Mouse (Mus musculus) brain, embryonic 18.5 days (tissue): ENCODE results near the gene Traf7.

ENCODE experiments used
- DNase-seq: peaks from one replicate; pipeline ENCODE4 v3.0.0-alpha.2; 2012; ENCODE audit warnings: low read depth, low spot score

The Traf7 gene

GRCm38 (mm10) chr17:24477985-24478600 is 49.6 kb downstream of the Traf7 start:
- DNase-seq: no peak

- DNase-seq: no peak
Observed at GRCm38 (mm10) chr17:24477053-24477984, 50.4 kb downstream of the Traf7 start.

- DNase-seq: no peak
Observed at GRCm38 (mm10) chr17:24476022-24476776, 51.5 kb downstream of the Traf7 start.

GRCm38 (mm10) chr17:24475586-24475985 is 52.2 kb downstream of the Traf7 start:
- no peak for DNase-seq

GRCm38 (mm10) chr17:24474557-24474956 is 53.2 kb downstream of the Traf7 start:
- no peak for DNase-seq

GRCm38 (mm10) chr17:24473612-24474275 is 54.0 kb downstream of the Traf7 start, which contains the start of gene Bricd5:
Bricd5 (plus strand) TSS chr17:24473884.
- DNase-seq: no peak

- DNase-seq: no peak
Observed at GRCm38 (mm10) chr17:24472512-24472911, 55.2 kb downstream of the Traf7 start.

- DNase-seq: no peak
Observed at GRCm38 (mm10) chr17:24470701-24471527, 56.8 kb downstream of the Traf7 start.

- DNase-seq: peak; percentile 97
Observed at GRCm38 (mm10) chr17:24469910-24470602, 57.7 kb downstream of the Traf7 start, which contains the start of the genes E4f1 and Pgp. E4f1 (minus strand) TSS chr17:24470313. Pgp (plus strand) TSS chr17:24470392.

GRCm38 (mm10) chr17:24469336-24469909 is 58.3 kb downstream of the Traf7 start:
- DNase-seq: no peak

- no peak for DNase-seq
Observed at GRCm38 (mm10) chr17:24468636-24469246, 59.0 kb downstream of the Traf7 start.

- DNase-seq: no peak
Observed at GRCm38 (mm10) chr17:24463374-24464133, 64.2 kb downstream of the Traf7 start.

GRCm38 (mm10) chr17:24462932-24463331 is 64.8 kb downstream of the Traf7 start:
- DNase-seq: no peak

- DNase-seq: no peak
Observed at GRCm38 (mm10) chr17:24461580-24461979, 66.2 kb downstream of the Traf7 start.
